Mouse (Mus musculus): ENCODE results near the gene Bsnd.

Bsnd gene

GRCm38 (mm10) chr4:106480545-106480944, 11.5 kb downstream of the Bsnd start:
- no peak for DNase-seq

DNA sequence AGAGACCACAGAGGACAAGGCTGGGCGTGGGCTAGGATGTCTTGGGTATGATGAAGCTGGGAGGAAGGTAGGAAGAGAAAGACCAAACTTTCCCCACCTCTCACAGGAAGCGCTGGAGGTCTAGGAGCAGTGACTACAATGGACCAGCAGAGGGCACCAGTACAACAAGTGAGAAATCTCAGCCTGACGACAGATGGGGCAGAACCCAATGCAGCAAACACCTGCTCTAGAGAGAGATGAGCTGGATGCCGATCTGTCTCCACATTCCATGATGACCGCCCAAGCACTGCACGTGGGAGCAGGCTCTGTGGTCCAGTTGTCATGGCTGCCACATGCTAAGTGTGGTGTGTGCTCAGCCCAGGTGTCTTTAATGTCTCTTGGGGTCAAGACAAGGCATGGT, 17.8 kb downstream of the Bsnd start:
- DNase-seq, result peak; percentile 49

DNA sequence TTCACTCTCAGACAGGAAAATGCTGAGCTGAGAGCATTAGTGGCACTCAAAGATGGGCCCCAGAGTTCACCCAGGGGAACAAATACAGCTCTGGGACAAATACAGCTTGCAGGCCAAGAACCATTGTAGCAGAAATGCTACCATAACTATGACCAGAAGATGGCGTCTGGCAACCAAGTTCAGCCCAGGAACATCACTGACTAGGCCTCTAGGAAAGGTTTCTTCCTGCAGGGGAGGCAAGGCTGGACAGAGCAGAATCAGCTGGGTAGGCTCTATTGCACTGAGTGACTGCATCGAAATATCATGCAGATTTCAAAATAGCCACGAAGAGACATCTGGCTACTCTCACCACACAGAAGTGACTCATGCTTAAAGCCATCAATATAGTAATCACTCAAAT, 19.7 kb downstream of the Bsnd start:
- DNase-seq, result peak; percentile 50

GRCm38 (mm10) chr4:106470921-106471320, 21.2 kb downstream of the Bsnd start:
- DNase-seq, result no peak

DNA sequence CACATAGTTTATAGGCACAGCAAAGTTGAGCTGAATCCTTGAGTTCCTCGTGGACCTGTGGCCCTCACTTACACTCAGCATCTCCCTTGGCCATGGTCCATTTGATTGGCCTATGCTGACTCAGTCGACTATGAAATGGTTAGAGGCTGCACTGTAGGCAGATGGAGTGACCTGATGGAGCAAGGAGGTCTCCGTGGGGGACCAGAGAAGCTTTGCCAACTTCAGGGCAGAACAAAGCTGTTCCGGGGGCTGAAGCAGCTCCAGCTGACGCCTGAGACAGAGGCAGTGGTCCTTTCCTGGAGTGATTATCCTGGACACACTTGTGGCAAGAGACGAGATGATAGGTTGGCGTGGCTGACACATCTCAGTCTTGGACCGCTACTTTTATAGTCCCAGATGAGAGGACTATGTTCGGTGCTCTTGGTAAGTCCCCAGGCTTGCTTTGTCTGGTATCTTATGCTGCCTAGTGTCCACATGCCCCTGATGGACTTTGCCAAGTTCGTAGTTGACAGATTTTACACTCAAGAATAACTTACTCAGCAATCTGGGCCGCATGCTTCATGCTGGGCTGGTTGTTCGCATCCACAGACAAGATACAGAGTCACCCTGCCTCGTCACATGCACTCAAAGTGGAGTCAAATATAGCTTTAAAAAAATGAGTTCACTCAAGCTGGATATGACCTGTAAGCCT, 24.5 kb downstream of the Bsnd start:
- DNase-seq, result peak; percentile 65

DNA sequence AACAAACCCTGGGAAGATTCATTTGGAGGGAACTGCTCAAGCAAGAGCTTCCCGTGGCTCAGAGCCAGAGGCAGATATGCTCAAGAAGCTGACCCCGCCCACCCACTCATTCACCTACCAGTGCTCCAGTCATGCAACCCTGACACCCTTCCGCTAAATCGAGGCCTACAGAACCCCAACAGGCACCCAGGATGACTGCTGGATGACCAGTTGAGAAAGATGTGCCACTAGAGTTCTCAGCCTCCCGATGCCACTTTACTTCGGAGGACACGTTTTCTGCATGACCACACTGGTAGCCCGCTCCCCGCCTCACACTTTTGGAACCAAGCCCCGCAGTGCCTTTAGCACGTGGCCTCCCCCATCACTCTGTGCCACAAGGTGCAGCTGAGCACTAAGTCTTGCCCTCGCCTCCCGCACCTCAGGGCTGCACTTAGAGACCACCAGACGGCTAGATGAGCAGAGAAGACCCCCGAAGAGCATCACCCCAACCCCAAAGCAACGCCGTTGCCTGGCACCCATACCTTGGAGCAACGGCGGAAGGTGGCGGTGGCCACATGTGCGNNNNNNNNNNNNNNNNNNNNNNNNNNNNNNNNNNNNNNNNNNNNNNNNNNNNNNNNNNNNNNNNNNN, 28.8 kb downstream of the Bsnd start:
- DNase-seq, result no peak

DNA sequence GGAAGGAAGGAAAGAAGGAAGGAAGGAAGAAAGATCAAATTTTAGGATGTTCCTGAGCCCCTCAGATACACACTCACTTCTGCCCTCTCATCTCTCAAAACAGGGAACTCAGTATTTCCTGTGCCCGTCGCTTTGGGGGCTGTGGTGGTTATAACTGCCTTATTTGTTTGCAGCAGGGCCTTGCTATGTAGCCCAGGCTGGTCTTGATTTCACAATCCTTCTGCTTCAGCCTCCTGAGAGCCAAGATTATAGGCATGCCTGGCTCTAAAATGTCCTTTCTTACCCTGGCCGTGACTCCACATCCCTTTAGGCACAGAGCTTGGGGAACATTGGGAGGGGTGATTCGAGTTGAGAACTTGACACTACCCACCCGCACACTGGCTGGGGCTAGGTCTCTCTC, 29.6 kb downstream of the Bsnd start:
- no peak for DNase-seq

DNA sequence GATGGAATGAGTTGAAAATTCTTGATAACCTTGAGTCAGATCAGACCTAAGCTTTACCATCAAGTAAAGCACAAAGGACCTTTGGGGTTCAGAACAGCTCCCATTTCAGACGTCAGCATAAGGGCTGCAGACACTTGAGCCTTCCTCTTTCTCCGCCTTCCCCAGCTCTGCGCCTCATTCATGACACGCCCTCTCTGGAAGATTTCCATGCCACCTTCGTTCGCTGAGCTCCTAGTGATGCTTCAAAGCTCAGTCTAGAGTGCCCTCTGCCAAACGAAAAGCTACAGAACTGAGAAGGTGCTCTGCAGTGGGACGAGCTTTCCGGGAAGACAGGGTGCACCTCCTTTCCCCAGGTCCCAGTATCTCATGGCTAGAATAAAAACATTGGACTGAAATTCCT, 30.1 kb downstream of the Bsnd start:
- DNase-seq, result no peak

GRCm38 (mm10) chr4:106454541-106454940, 37.5 kb downstream of the Bsnd start:
- no peak for DNase-seq

DNA sequence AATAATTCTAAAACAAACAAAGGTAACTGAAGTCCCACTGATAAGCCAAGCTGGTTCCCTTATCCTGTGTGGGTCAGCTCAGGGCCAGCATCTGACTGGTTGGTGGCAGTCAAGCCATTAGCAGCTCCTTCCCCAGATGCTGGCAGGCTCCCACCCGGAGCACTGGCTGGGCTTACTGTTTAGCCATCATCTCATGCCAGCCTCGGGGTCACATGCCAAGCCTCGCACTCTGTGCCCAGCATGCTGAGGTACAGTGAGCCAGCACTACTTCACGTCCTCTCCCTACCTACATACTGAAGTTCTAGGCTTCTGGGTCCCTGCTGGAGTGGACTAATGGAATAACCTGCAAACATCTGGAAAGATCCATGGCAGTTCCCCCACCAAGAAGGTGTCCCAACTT, 38.6 kb downstream of the Bsnd start:
- DNase-seq, result no peak

DNA sequence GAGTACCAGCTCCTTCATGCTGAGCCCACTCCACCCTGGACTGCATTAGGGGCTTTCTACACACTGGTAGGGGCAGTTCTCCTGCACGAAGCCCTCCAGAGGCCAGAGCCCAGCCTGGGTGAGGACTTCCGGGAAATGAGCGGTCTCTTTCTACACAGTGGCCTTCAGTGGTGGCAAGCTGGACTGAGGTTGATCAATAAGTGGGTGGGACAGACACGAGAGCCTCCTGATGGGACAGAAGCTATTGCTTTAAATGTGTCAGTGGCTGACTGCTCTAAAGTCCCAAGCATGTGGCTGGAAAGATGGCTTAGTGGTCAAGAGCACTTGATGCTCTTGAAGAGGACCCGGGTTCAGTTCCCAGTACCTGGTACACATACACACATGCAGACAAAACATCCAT, 39.0 kb downstream of the Bsnd start:
- no peak for DNase-seq

- no peak for DNase-seq
Observed at GRCm38 (mm10) chr4:106452401-106452800, 39.7 kb downstream of the Bsnd start.

GRCm38 (mm10) chr4:106449306-106449705, 42.8 kb downstream of the Bsnd start:
- no peak for DNase-seq

- no peak for DNase-seq
Observed at GRCm38 (mm10) chr4:106443182-106443581, 48.9 kb downstream of the Bsnd start.

DNA sequence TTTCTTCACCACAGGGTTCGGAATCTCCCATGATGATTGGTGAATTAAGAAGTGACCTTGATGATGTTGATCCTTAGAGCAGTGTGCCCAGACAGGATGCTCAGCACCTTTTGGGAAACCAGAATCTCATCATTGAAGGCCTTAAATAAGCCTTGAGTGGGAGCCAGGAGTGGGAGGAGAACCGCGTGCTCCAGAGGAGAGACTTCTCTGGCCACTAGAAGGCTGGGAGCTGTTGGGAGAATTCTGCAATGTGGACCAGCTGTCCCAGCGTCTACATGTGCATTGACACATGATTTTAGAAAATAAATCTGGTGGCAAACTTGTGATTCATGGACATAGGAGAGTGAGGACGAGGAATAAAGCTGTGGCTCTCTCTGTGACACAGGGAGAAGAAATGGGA, 53.3 kb downstream of the Bsnd start:
- no peak for DNase-seq

DNA sequence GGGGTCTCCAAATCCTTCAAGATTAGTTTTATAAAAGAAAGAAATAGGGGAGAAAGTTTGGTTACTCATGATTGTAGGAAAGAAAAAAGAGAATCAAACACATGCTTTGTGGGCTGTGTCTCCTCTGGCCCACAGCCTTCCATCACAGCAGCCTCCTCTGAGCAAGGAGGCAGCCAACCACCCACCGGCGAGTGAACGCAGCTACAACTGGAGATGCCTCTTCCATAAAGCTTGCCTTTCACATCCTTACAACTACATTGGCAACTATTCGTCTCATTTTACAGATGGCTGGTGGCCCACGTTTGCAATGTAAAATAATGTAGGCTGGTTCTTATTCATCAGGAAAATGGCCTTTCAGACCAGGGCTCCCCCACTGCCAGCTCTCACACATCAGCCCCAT, 54.9 kb downstream of the Bsnd start:
- DNase-seq, result no peak

DNA sequence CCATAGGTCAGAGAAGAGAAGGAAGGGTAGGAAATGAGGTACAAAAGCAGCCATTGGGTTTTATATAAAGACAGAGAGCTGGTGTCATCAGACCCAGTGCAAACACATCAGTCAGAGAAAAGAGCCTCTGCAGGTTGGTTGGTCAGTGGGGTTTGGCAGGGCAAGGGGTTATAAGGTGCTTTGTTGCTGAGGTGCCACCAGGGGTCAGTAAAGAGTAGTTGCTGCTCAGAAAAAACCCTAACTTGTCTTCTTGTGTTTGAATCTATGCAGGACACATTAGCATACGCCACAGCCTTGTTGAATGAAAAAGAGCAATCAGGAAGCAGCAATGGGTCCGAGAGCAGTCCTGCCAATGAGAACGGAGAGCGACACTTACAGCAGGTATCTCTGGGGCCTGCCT, 55.6 kb downstream of the Bsnd start:
- peak; percentile 16 for DNase-seq

- DNase-seq, result no peak
Observed at GRCm38 (mm10) chr4:106435426-106435825, 56.7 kb downstream of the Bsnd start.

All from cerebellum, adult 11 months (tissue).